Mouse (Mus musculus): ENCODE results near the gene Nfkbil1. TPM values are rescaled to one million over a fixed set of nuclear protein-coding genes. Genes with fewer than 3 reads are reported as not detected.

The Nfkbil1 gene
- polyA plus RNA-seq, 1 experiment from 2014 or later = 2.8 TPM

Small RNAs within 50 kb of the gene (microRNA-seq; reads per million reads assigned to microRNA genes)
- not detected for gene Mir6973a
- not detected for gene Mir6974
- gene Mir6975 = 2.2 reads per million
- 0.98 reads per million for gene Mir8094

Other genes with a start within 250 kb of the Nfkbil1 start
- 82.2 and 90.1 TPM in 2 replicates for gene Vars, start 234.8 kb downstream of the Nfkbil1 start, polyA plus RNA-seq (2015; fragmentation: Nextera tagmentation; extraction: Ambion mirVana)
- 0.09 and 0.13 TPM in 2 replicates for gene Vwa7, start 219.2 kb downstream of the Nfkbil1 start, polyA plus RNA-seq (2015; fragmentation: Nextera tagmentation; extraction: Ambion mirVana)
- 2.2 and 2.6 TPM in 2 replicates for gene Sapcd1, start 207.8 kb downstream of the Nfkbil1 start, polyA plus RNA-seq (2015; fragmentation: Nextera tagmentation; extraction: Ambion mirVana)
- gene Msh5, start 189.0 kb downstream of the Nfkbil1 start, polyA plus RNA-seq (2015; fragmentation: Nextera tagmentation; extraction: Ambion mirVana) = 4.2 and 4.6 TPM in 2 replicates
- 112 and 121 TPM in 2 replicates for gene Clic1, start 185.8 kb downstream of the Nfkbil1 start, polyA plus RNA-seq (2015; fragmentation: Nextera tagmentation; extraction: Ambion mirVana)
- 16.3 and 18.1 TPM in 2 replicates for gene Ddah2, start 176.8 kb downstream of the Nfkbil1 start, polyA plus RNA-seq (2015; fragmentation: Nextera tagmentation; extraction: Ambion mirVana)
- gene Ly6g6c, start 170.4 kb downstream of the Nfkbil1 start, polyA plus RNA-seq (2015; fragmentation: Nextera tagmentation; extraction: Ambion mirVana) = 0.24 and 0.37 TPM in 2 replicates
- gene Mpig6b, start 169.6 kb downstream of the Nfkbil1 start, polyA plus RNA-seq (2015; fragmentation: Nextera tagmentation; extraction: Ambion mirVana) = 3.4 and 4.5 TPM in 2 replicates
- 0.17 TPM in 1 of 2 replicates, not detected in the other for gene Ly6g6e, start 158.9 kb downstream of the Nfkbil1 start, polyA plus RNA-seq (2015; fragmentation: Nextera tagmentation; extraction: Ambion mirVana)
- gene Ly6g6d, start 157.7 kb downstream of the Nfkbil1 start, polyA plus RNA-seq (2015; fragmentation: Nextera tagmentation; extraction: Ambion mirVana) = 0.55 and 0.77 TPM in 2 replicates
- 4.0 and 5.7 TPM in 2 replicates for gene Ly6g6f, start 150.2 kb downstream of the Nfkbil1 start, polyA plus RNA-seq (2015; fragmentation: Nextera tagmentation; extraction: Ambion mirVana)
- gene Abhd16a, start 146.5 kb downstream of the Nfkbil1 start, polyA plus RNA-seq (2015; fragmentation: Nextera tagmentation; extraction: Ambion mirVana) = 47.4 and 52.1 TPM in 2 replicates
- not detected in 2 replicates for gene Ly6g5c, start 127.5 kb downstream of the Nfkbil1 start, polyA plus RNA-seq (2015; fragmentation: Nextera tagmentation; extraction: Ambion mirVana)
- 0.33 and 0.35 TPM in 2 replicates for gene Ly6g5b, start 120.4 kb downstream of the Nfkbil1 start, polyA plus RNA-seq (2015; fragmentation: Nextera tagmentation; extraction: Ambion mirVana)
- gene Gpank1, start 114.3 kb downstream of the Nfkbil1 start, polyA plus RNA-seq (2015; fragmentation: Nextera tagmentation; extraction: Ambion mirVana) = 12.4 and 12.9 TPM in 2 replicates
- gene Csnk2b, start 113.7 kb downstream of the Nfkbil1 start, polyA plus RNA-seq (2015; fragmentation: Nextera tagmentation; extraction: Ambion mirVana) = 115 and 123 TPM in 2 replicates
- gene D17H6S53E, start 109.4 kb downstream of the Nfkbil1 start, polyA plus RNA-seq (2015; fragmentation: Nextera tagmentation; extraction: Ambion mirVana) = 2.7 TPM in 2 replicates
- gene Apom, start 103.7 kb downstream of the Nfkbil1 start, polyA plus RNA-seq (2015; fragmentation: Nextera tagmentation; extraction: Ambion mirVana) = 959 and 972 TPM in 2 replicates
- gene Bag6, start 100.6 kb downstream of the Nfkbil1 start, polyA plus RNA-seq (2015; fragmentation: Nextera tagmentation; extraction: Ambion mirVana) = 19.7 and 21.4 TPM in 2 replicates
- 38.4 and 45.0 TPM in 2 replicates for gene Prrc2a, start 70.9 kb downstream of the Nfkbil1 start, polyA plus RNA-seq (2015; fragmentation: Nextera tagmentation; extraction: Ambion mirVana)
- gene Aif1, start 59.7 kb downstream of the Nfkbil1 start, polyA plus RNA-seq (2015; fragmentation: Nextera tagmentation; extraction: Ambion mirVana) = 22.8 and 23.2 TPM in 2 replicates
- gene Lst1, start 47.4 kb downstream of the Nfkbil1 start, polyA plus RNA-seq (2015; fragmentation: Nextera tagmentation; extraction: Ambion mirVana) = 38.8 and 41.4 TPM in 2 replicates
- gene Ltb, start 41.4 kb downstream of the Nfkbil1 start, polyA plus RNA-seq (2015; fragmentation: Nextera tagmentation; extraction: Ambion mirVana) = 1.2 and 2.4 TPM in 2 replicates
- 0.36 and 0.48 TPM in 2 replicates for gene Tnf, start 33.8 kb downstream of the Nfkbil1 start, polyA plus RNA-seq (2015; fragmentation: Nextera tagmentation; extraction: Ambion mirVana)
- gene Lta, start 30.4 kb downstream of the Nfkbil1 start, polyA plus RNA-seq (2015; fragmentation: Nextera tagmentation; extraction: Ambion mirVana) = not detected in 2 replicates
- gene Gm16181, start 15.0 kb downstream of the Nfkbil1 start, polyA plus RNA-seq (2015; fragmentation: Nextera tagmentation; extraction: Ambion mirVana) = not detected in 2 replicates
- gene Atp6v1g2, start 2.1 kb downstream of the Nfkbil1 start, polyA plus RNA-seq (2015; fragmentation: Nextera tagmentation; extraction: Ambion mirVana) = 0.58 and 1.0 TPM in 2 replicates
- gene Ddx39b, start 6.0 kb upstream of the Nfkbil1 start, polyA plus RNA-seq (2015; fragmentation: Nextera tagmentation; extraction: Ambion mirVana) = 128 and 133 TPM in 2 replicates
- gene H2-D1, start 26.9 kb upstream of the Nfkbil1 start, polyA plus RNA-seq (2015; fragmentation: Nextera tagmentation; extraction: Ambion mirVana) = 98.3 and 107 TPM in 2 replicates
- gene H2-Q1, start 84.6 kb upstream of the Nfkbil1 start, polyA plus RNA-seq (2015; fragmentation: Nextera tagmentation; extraction: Ambion mirVana) = 0.56 and 0.77 TPM in 2 replicates
- gene H2-Q2, start 106.5 kb upstream of the Nfkbil1 start, polyA plus RNA-seq (2015; fragmentation: Nextera tagmentation; extraction: Ambion mirVana) = 1.3 and 2.6 TPM in 2 replicates
- gene H2-Q4, start 143.8 kb upstream of the Nfkbil1 start, polyA plus RNA-seq (2015; fragmentation: Nextera tagmentation; extraction: Ambion mirVana) = 2.1 and 2.5 TPM in 2 replicates
- 8.7 and 9.7 TPM in 2 replicates for gene H2-Q6, start 189.1 kb upstream of the Nfkbil1 start, polyA plus RNA-seq (2015; fragmentation: Nextera tagmentation; extraction: Ambion mirVana)
- 16.0 and 16.6 TPM in 2 replicates for gene H2-Q7, start 203.4 kb upstream of the Nfkbil1 start, polyA plus RNA-seq (2015; fragmentation: Nextera tagmentation; extraction: Ambion mirVana)
- gene H2-Q10, start 234.3 kb upstream of the Nfkbil1 start, polyA plus RNA-seq (2015; fragmentation: Nextera tagmentation; extraction: Ambion mirVana) = 377 and 430 TPM in 2 replicates